Mouse (Mus musculus): ENCODE measurements around the gene Cfl1.

Gene Cfl1

GRCm38 (mm10) chr19:5538786-5539185 lies 48.5 kb downstream of the Cfl1 start:
- DNase-seq, result no peak

- no peak for DNase-seq
Measured at GRCm38 (mm10) chr19:5543362-5543761, 53.1 kb downstream of the Cfl1 start.

GRCm38 (mm10) chr19:5544031-5544430 lies 53.8 kb downstream of the Cfl1 start:
- no peak for DNase-seq
